Mouse (Mus musculus) colon, adult 2 months (tissue): Measurements from ENCODE around the gene Tmem253. TPM values are rescaled to one million over a fixed set of nuclear protein-coding genes. Genes with fewer than 3 reads are reported as not detected.

Experiments used
- polyA plus RNA-seq: library from polyadenylated mRNA; depleted of rRNA; stranded (reverse); fragments of >200 nt; gene quantifications from 2 replicates; pipeline ENCODE4 v1.2.3, GENCODE M21; 2012; rRNA removed

The Tmem253 gene
- polyA plus RNA-seq, result 22.6 and 24.3 TPM in 2 replicates

GRCm38 (mm10) chr14:52015445-52016100 is at the start of gene Tmem253:
Gene Tmem253, plus strand, starts transcription at chr14:52015658.

GRCm38 (mm10) chr14:51984247-51985231 is 30.9 kb upstream of the Tmem253 start, which contains the start of gene Arhgef40:
Gene Arhgef40, plus strand, starts transcription at chr14:51984719.

GRCm38 (mm10) chr14:52020486-52021137 is 5.2 kb downstream of the Tmem253 start, which contains the start of gene Zfp219:
Gene Zfp219, minus strand, starts transcription at chr14:52020733.

GRCm38 (mm10) chr14:52042359-52042758 is 26.9 kb downstream of the Tmem253 start, which contains the start of gene Olfr221:
Gene Olfr221, minus strand, starts transcription at chr14:52042459.

Other genes starting within 250 kb of the Tmem253 start
- 9.3 and 44.7 TPM in 2 replicates for gene Ang4, start 242.1 kb upstream of the Tmem253 start, polyA plus RNA-seq
- not detected in 2 replicates for gene AY358078, start 215.6 kb upstream of the Tmem253 start, polyA plus RNA-seq
- not detected in 2 replicates for gene Ear6, start 162.0 kb upstream of the Tmem253 start, polyA plus RNA-seq
- 32.3 and 33.9 TPM in 2 replicates for gene Mettl17, start 130.8 kb upstream of the Tmem253 start, polyA plus RNA-seq
- 0.81 and 1.2 TPM in 2 replicates for gene Slc39a2, start 122.8 kb upstream of the Tmem253 start, polyA plus RNA-seq
- 357 and 436 TPM in 2 replicates for gene Ndrg2, start 101.5 kb upstream of the Tmem253 start, polyA plus RNA-seq
- not detected in 2 replicates for gene Tppp2, start 97.2 kb upstream of the Tmem253 start, polyA plus RNA-seq
- gene Rnase13, start 92.9 kb upstream of the Tmem253 start, polyA plus RNA-seq, result not detected in 2 replicates
- gene Arhgef40, start 30.9 kb upstream of the Tmem253 start, polyA plus RNA-seq, result 60.1 and 67.2 TPM in 2 replicates
- 109 and 111 TPM in 2 replicates for gene Zfp219, start 5.1 kb downstream of the Tmem253 start, polyA plus RNA-seq
- not detected in 2 replicates for gene Olfr221, start 26.8 kb downstream of the Tmem253 start, polyA plus RNA-seq
- 34.3 and 44.8 TPM in 2 replicates for gene Hnrnpc, start 88.4 kb downstream of the Tmem253 start, polyA plus RNA-seq
- 0.65 and 4.2 TPM in 2 replicates for gene Rpgrip1, start 95.0 kb downstream of the Tmem253 start, polyA plus RNA-seq
- gene Supt16, start 181.8 kb downstream of the Tmem253 start, polyA plus RNA-seq, result 4.6 and 5.1 TPM in 2 replicates
- 20.4 and 20.8 TPM in 2 replicates for gene Chd8, start 242.1 kb downstream of the Tmem253 start, polyA plus RNA-seq